Mouse (Mus musculus) urinary bladder, postnatal 14 days (tissue): Measurements from ENCODE around the gene Alg6.

Experiments
- DNase-seq: peaks from one replicate; pipeline ENCODE4 v3.0.0; 2021; ENCODE audit warnings: low spot score

The Alg6 gene

DNA sequence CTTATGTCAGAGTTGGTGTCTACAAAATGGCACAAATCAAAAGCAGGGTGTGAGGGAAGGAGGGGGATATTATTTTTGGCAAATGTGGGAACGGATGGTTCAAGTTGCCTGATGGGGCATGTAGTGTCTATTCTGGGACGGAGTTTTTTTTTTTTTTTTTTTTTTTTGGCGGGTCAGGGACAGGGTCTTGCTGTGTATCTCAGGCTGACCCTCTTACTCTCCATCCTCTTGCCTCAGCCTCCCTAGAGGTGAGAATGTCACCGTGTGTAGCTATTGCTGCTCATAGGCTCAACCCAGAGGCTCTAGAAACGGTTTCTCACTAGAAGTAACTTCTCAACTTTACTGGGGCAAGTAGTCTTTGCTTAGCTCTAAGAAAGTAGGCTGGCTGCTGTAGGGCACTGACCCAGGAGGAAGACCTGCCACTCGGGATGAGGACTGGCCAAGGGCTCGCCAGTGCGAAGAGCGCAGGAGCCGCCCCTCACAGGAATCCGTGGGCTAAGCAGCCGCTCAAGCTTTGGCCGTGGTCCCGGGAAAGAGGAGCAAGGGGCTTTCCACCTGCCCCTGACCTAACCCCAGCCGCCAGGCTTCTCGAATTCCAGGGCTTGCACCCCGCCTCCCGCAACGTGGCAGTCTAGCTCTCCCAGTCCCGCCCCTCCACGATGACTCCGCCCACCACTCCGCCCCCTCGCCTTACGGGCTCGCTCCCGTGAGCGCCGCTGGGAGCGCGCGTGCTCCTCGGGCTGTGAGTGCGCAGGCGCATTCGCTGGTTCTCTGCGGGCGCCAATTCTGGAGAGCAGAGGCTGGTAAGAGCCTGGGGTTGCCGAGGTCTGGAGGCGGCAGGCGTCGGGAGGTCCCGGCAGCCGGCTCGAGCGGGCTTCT is at the start of gene Alg6:
TSS of gene Alg6 (plus strand) at position 761 of the 879 bp plus-strand sequence.
- DNase-seq: peak; percentile 96

DNA sequence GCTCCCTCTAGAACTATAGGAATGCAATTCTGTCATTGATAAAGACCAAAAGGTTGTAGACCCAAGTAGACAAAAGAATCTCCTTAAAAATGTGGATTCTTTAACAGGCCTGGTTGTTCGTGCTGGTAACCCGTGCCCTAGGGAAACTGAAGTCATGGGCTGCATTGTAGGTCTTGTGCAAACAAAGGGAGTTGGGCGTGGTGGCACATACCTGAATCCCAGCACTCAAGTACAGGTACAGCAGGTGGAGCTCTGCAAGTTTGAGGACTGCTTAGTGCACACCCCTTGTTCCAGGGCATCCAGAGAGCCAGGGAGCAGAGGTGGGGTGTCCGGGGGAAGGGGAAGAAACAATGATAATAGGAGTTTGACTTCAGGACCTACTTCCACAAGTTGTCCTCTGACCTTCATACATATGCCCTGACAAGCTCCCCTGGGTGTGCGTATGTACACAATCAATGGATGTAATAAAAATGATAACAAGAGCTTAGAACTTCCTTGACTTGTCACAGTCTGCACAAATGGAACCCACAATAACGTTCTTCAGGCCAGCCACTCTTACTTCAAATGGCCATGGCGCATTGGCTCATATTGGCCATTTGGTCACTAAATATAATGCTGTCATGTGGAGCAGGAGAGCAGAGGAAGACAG is 45.1 kb upstream of the Alg6 start:
- DNase-seq: no peak

DNA sequence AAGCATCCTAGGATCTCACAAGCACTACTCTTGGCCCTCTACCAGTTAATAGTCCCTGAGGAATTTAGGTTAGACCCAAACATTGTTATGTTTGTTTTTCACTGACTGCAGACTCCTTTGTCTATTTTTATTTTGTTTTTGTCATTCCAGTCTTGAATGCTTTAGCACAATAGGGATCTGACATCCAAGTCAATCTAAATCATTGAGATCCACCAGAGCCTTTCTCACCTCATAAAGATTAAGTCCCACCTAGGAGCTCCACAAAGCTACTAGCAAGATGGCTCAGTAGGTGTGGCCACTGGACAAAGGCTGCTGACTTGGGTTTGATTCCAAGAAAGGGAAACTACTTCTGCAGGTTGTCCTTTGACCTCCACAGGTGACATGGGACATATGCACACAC is 40.3 kb upstream of the Alg6 start:
- DNase-seq: no peak

DNA sequence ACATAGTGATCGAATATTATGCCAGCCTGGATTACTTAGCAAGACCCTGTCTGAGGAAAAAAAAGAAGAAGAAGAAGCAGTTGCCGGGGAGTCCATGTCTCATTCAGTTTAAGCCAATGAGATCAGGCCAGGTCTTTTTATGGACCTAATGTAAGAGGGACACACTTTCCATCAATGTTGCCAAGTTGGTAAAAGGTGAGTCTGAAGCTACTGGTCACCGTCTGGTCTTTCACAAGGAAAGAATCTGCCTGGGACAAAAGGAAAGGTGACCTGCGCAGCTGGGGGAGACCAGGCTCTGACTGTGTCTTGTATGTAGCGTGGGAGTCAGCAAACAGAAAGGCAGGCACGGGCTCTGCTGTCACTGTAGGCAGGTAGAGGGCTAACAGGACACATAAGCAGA is 31.5 kb upstream of the Alg6 start:
- DNase-seq: no peak

DNA sequence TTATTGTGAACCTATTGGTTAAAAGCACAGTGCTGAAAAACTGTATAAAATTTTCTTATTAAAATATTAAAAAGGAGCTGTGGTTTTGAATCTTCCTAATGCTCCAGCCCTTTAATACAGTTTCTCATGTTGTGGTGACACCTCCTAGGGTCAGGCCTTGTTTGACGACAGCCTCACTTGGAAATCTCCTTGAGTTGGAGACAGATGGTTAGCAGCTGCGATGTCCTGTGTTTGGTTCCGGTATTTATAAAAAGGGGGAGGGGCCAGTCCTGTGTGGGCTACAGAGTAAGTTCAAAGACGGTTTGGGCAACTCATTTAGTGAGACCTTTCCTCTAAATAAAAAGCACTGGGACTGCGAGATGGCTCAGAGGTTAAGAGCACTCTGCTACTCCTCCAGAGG is 29.2 kb upstream of the Alg6 start:
- no peak for DNase-seq

DNA sequence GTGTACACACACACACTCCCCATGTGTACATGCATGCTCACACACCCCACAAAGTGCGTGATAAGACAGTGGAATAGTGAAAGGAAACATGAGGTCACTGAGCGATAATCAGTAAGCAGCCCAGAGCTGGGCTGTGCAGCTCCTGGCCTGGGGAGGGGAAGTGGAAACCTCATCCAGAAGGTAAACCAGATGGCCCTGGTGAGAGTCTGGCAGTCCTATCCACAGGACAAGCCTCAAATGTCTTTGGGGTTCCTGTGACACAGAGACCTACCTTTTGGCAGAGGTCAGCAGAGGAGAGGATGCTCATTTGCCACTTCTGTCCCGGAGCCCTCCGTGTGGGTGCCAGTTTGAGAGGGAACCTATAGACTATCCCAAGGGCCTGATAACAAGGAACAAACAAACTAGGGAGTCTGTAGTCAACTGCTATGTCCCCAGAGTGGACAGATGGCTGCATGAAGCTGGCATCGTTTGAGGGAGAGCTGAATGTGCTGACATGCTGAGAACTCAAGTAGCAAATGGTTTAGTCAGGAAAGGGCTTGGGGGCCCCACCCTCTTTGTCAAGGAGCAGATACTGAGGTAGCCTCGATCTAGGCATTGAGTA is 2.8 kb upstream of the Alg6 start:
- DNase-seq: no peak

DNA sequence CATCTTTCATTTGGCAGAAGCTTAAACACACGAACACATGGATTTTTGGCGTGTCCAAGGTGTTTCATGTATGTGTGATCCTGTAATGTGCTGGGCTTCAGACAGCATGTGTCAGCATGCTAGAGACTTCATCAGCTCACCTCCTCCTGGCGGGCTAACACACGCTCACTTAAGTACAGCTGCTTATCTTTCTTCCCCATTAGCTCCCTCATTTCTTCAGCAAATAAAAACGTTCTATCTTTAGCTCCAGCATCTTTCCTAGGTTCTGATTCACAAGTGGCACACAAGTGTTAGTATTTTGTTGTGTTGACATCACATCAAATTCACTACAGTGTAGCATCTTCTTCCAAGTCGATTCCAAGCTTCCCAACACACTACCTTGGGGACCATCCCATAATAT is 1.5 kb upstream of the Alg6 start:
- DNase-seq: no peak

DNA sequence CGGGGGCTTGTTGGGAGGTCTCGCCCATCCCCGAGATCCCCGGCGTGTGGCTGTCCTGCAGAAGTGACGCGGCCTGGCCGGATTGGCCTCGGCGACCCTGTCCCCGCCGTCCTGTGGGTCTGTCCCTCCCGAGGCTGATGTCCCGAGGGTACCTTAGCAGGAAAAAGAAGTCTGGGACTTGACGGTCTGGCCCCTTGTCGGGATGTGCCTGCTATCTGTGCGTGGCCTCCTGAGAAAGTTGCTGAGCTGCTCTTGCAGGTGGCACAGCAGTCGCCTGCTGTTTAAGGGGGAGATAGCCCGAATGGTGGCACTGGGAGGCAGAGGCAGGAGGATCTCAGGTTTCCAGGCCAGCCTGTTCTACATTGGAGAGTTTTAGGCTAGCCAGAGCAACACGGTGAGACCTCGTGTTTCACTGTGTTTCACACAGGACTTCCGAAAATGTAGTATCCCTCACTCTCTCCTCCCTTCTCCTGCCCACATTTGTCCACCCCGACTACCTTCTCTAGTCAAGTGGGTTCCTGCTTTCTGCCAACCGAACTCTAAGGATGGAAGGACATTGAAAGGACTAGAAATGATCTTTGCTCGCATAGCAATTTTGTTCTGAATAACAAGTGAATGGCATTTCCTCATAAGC is 436 bp downstream of the Alg6 start:
- no peak for DNase-seq

DNA sequence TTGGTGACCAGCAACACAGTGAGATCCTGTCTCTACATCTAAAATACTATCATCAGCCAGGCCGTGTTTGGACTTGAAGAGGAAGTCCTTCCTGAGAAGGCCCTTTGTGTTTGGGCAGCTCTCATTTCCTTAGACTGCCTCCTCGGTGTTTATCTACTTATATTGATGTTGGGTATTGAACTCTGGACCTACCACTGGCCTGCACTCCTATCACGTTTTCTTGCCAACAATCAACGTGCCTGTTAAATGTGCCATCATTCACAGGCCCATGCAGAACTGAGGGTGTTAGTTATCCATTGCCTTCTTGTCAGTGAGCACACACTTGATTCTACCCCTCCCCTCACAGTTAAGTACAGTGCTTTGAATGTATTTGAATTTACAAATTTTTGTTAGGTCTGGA is 2.4 kb downstream of the Alg6 start:
- DNase-seq: no peak

DNA sequence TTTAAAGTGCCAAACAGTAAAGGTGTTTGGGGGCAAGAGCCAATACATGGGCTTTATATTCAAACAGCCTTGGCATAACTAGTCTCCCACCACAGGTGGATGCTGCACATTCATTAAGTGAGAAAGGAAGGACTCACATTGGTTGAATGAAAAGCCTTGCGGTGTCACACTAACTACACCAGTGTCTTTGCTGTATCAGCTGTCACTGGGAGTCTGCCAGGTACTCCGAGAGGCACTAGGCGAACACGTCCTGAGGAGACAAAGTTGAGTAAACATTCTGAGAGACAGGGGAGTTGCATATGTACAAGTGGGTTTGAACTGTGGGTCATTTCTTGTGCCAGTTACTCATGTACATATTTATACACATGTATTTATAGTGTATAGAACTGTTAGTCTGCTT is 8.9 kb downstream of the Alg6 start:
- no peak for DNase-seq

DNA sequence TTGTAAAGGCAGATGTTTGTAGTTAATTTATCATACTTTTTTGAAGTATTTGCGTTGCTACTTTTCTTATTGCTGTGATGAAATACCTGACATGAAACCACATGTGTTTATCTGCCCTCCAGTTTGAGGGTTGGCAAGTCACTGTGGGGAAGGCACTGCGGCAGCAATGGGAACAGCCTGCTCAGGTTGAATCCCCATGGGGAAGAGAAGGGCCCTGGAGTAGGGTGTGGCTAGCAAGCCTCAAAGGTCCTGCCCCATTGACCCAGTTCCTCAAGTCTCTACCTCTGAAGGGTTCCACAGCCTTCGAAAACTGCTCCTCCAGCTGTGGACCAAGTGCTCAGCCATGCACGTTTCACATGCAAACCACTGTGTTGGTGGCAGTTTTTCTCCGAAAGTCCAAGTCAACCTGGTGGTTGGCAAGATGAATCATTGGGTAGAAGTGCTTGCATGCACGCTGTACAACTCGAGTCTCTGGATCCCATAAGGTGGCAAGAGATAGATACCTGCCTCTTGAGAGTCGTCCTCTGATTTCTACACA is 10.5 kb downstream of the Alg6 start:
- DNase-seq: no peak

DNA sequence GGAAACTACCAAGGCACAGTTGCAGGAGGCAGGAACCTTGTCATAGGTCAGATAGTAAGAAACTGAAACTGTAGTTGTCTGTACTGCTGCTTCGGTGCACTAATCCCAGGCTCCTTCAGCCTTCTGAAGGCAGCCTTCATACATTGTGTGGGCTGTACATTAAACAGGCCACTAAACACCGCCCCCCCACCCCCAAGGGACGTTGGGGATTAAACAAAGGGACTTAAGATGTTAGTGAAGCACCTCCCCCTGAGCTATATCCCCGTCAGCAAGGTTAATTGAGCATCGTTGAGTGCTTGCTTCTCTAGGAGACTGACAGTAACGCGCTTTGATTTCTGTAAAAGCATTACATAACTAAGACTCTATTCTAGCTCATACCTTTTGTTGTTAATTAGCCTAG is 24.4 kb downstream of the Alg6 start:
- no peak for DNase-seq

DNA sequence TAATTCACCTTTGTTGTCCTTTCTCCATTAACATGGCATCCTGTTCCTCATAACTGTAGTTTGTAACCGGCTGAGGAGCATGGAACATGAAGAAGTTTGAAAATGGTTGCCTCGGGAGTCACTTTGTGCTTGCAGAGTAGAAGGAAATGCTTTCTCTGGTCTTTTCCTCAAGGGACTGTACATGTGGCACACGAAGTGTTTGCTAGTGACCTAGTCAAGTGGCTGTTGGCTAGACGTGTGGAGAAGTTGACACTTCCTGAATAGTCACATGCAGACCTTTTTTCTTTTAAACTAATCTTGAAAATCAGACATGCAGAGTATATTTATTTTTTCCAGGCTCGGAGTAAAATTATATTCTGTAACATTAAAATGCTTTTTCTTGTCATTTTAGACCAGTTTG is 37.0 kb downstream of the Alg6 start:
- no peak for DNase-seq

DNA sequence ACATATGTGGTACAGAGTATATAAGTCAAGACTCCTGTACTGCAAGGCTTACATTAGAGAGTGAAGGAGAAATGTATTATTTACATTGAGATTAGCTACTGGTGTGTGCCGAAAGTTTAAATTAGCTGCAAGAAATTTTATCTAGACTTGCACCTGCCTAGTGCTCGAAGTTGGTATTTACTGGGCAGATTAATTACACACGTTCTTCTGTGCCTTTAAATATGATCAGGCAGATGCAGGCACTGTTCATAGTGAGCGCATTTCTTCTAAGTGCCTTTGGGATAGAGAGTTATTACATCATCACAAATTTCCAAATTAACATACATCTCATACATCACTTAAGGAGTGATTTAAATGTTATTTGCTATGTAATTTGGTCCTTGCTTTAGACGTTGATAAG is 50.8 kb downstream of the Alg6 start:
- no peak for DNase-seq

DNA sequence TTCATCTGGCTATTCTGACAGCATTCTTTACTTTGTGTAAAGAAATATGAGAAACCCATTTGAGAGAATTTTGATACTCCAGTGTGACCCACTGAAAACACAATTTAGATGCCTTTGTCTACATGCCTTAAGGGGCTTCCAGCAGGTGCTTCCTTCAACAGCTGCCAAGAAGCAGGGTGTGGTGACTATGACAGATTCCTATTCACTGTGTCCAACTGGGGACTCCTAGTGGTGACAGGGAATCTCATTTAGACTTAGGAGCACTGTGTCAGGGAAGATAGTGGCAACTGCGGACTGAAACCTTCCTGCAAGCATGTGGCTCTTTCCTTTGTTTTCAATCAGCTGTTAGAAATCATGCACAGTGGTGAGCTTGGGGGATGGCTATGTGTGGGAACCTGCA is 51.3 kb downstream of the Alg6 start:
- DNase-seq: no peak

DNA sequence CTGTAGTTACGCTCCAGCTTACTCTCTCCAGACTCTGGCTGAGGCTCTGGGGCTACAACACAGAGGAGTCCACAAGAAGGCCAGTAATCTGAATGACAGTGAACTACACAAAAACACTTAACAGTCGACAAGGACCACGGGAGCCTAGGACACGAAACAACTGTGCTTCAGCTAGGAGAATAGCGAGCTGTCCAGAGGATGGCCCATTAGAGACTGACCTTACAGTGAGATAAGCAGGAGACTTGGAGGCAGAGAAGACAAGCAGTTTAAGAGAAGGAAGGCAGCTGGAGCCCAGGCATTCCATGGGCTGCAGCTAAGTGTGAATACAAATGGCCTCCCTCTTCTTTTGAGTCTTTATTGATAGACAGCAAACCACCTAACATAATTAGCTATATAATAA is 55.1 kb downstream of the Alg6 start:
- peak; percentile 43 for DNase-seq

DNA sequence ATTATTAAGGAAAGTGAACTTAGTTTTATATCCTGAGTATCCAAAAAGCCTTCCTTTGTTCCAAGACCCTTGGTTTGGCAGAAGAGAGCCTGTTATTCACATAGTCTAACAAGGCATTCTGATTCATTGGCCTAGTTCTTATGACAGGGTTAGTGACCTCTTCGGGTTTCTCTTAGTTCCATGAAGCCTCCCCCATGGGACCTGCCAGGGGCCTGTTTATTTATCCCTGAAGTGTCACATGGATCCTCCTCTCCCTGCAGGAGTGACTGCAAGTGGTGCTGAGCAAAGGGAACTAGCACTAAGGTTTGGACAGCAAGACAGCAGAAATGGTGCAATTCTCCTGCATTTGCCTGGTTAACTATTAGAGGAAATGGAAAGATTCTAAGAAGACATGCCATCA is 57.6 kb downstream of the Alg6 start:
- DNase-seq: no peak

DNA sequence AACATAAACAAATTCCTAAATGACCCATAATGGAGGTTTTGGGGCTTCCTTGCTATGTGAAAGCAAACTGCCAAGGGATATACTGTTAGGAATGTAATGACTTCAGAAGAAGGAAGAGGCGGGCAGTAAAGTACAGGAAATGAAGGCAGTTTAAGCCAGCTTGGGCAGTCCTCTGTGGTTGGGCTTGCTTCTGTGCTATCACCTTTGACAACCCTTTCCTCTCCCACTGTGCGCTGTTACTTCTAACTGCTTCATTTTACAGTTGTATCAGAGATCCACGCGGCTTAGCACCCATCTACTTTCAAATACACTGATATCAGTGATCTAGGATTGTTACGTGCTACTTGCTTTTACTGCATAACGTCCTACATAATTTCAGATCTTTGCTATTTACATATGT is 76.9 kb downstream of the Alg6 start:
- no peak for DNase-seq
